Mouse (Mus musculus) heart, postnatal 36 days (tissue): ENCODE results near the gene Lrrn1. TPM values are rescaled to one million over a fixed set of nuclear protein-coding genes. Genes with fewer than 3 reads are reported as not detected.

Experiments used
- DNase-seq, 2 experiments: peaks; one replicate each; pipeline ENCODE4 v3.0.0; 2021 to 2022
- intact Hi-C: fragments of 180-260 bp; cut with DNase I; formaldehyde crosslinking; loops from one replicate; pipeline ENCODE4 v1.15.1; 2025
- total RNA-seq, 2 experiments: library from RNA; stranded (reverse); gene quantifications; 2 replicates each; pipeline ENCODE4 v1.2.3; 2021

Lrrn1 gene
- total RNA-seq, 2 experiments from 2014 or later = 0.19 to 0.31 TPM

GRCm38 (mm10) chr6:107577309-107577708 lies 47.7 kb downstream of the Lrrn1 start:
- intact Hi-C loops = no loop called here
- DNase-seq = no peak

GRCm38 (mm10) chr6:107583759-107584383 lies 54.3 kb downstream of the Lrrn1 start:
- intact Hi-C loops = no loop called here

GRCm38 (mm10) chr6:107605151-107605550 lies 75.6 kb downstream of the Lrrn1 start:
- intact Hi-C loops = no loop called here
- no peak for DNase-seq

More at GRCm38 (mm10) chr6:107583759-107584383, 54.3 kb downstream of the Lrrn1 start:
- DNase-seq = no peak

GRCm38 (mm10) chr6:107614288-107614687 lies 84.7 kb downstream of the Lrrn1 start:
- intact Hi-C loops = no loop called here
- no peak for DNase-seq
